In genomic region chr1:92696848-92697247, GRCm38 (mm10) we compare ENCODE assay signal across 9 mouse cellular contexts. TPM values are rescaled to one million over a fixed set of nuclear protein-coding genes. Genes with fewer than 3 reads are reported as not detected.
DNase-seq lines count a peak whose midpoint lies in the region; TF ChIP-seq lines count a peak whose summit lies in the region.
"Had no signal": no experiment of that assay in that cellular context is flagged by ENCODE, and none has a peak within 500 bp of the region (broad histone marks: within the 10 kb centered on the region; RNA-seq: fewer than 3 reads in every experiment).

No protein-coding gene starts in this region.

- no peak overlapping the region for H3K4me3 ChIP-seq in lung, adult 2 months (replicated peaks; ENCODE audit: extremely low read depth, low read depth, low read length)
- H3K4me3 ChIP-seq: heart, embryonic 13.5 days had no signal

- WGBS in lung, adult 2 months = 32% methylated on average over 4 of the region's 4 CpGs

- no peaks in the 10 kb centered on the region for H3K4me1 ChIP-seq in lung, adult 2 months (ENCODE audit: control insufficient read depth, insufficient read depth, low read length)

- peak; percentile 84 for TF ChIP-seq CTCF in lung, adult 2 months (IDR thresholded peaks at IDR 0.05; ENCODE audit: insufficient read depth, low read length)

- no peak for TF ChIP-seq POLR2A in lung, adult 2 months (IDR thresholded peaks at IDR 0.05; ENCODE audit: borderline replicate concordance, extremely low read depth, low read depth, low read length)

- DNase-seq in B cell, adult 2 months = peak; percentile 53 to 58
- DNase-seq in T-cell, adult 2 months (ENCODE audit: low spot score) = peak; percentile 53
- peak; percentile 92 to 93 for DNase-seq in cerebellum, postnatal 10 days
- peak; percentile 64 to 66 for DNase-seq in frontal cortex, postnatal 36 days (ENCODE audit: low spot score in 2 of 2)
- peak; percentile 60 to 88 for DNase-seq in kidney, postnatal 36 days
- DNase-seq in lung, adult 2 months = peak; percentile 65
- DNase-seq in retina, embryonic 14.5 days (ENCODE audit: low spot score) = peak; percentile 85
- DNase-seq in thymus, postnatal 36 days = peak; percentile 62 to 71

RNA-seq across cellular contexts. Expression of gene Otos, which starts 48.2 kb away (rescaled TPM):
- polyA plus RNA-seq in lung, adult 2 months (2012; rRNA removed) = 0.18 TPM in 1 of 2 replicates, not detected in the other
- polyA plus RNA-seq: heart, embryonic 13.5 days had no signal

RNA-seq across cellular contexts. Expression of gene Cops9, which starts 55.1 kb away (rescaled TPM):
- polyA plus RNA-seq in lung, adult 2 months (2012; rRNA removed) = 73.6 and 107 TPM in 2 replicates
